Mouse (Mus musculus): ENCODE measurements around the gene Elk3. TPM values are rescaled to one million over a fixed set of nuclear protein-coding genes. Genes with fewer than 3 reads are reported as not detected.
A peak's percentile ranks its signal among the peaks of the same experiment; 100 is the strongest.

Elk3 gene
- total RNA-seq, 2 experiments from 2014 or later: 8.6 to 11.9 TPM

- no peak for TF ChIP-seq CTCF (IDR thresholded peaks at IDR 0.05)
- intact Hi-C loops (cut with DNase I): no loop called here
- Histone ChIP-seq H3K27ac (no peak overlapping the region), H3K4me3 (no peak overlapping the region)
- DNase-seq (ENCODE audit: extremely low spot score in 1 of 2, low spot score in 2 of 2): peak in 1 of 2 experiments; percentile 60
Observed at GRCm38 (mm10) chr10:93288336-93288735, 22.6 kb downstream of the Elk3 start.

GRCm38 (mm10) chr10:93287551-93288145 lies 23.3 kb downstream of the Elk3 start:
- no peak overlapping the region for H3K27ac ChIP-seq
- no peak for DNase-seq (ENCODE audit: extremely low spot score in 1 of 2, low spot score in 2 of 2)
- TF ChIP-seq CTCF (IDR thresholded peaks at IDR 0.05): no peak
- intact Hi-C loops (cut with DNase I): no loop called here
- no peak overlapping the region for H3K4me3 ChIP-seq

- H3K4me3 ChIP-seq: no peak overlapping the region
- intact Hi-C loops (cut with DNase I): no loop called here
- DNase-seq (ENCODE audit: extremely low spot score in 1 of 2, low spot score in 2 of 2): no peak
- TF ChIP-seq CTCF (IDR thresholded peaks at IDR 0.05): no peak
- no peak overlapping the region for H3K27ac ChIP-seq
Observed at GRCm38 (mm10) chr10:93285489-93285888, 25.4 kb downstream of the Elk3 start.

GRCm38 (mm10) chr10:93283258-93283657 lies 27.7 kb downstream of the Elk3 start:
- no peak for DNase-seq (ENCODE audit: extremely low spot score in 1 of 2, low spot score in 2 of 2)
- intact Hi-C loops (cut with DNase I): no loop called here
- H3K27ac ChIP-seq: no peak overlapping the region
- no peak overlapping the region for H3K4me3 ChIP-seq
- peak; percentile 57 for TF ChIP-seq CTCF (IDR thresholded peaks at IDR 0.05)

GRCm38 (mm10) chr10:93282526-93282964 lies 28.4 kb downstream of the Elk3 start:
- H3K27ac ChIP-seq: 0 out of 2 replicates have a peak overlapping the region, but pooled peaks have one; percentile 24
- intact Hi-C loops (cut with DNase I): no loop called here

GRCm38 (mm10) chr10:93281092-93281491 lies 29.8 kb downstream of the Elk3 start:
- intact Hi-C loops (cut with DNase I): no loop called here
- Histone ChIP-seq H3K27ac (peak overlapping the region; percentile 90), H3K4me3 (no peak overlapping the region)
- no peak for TF ChIP-seq CTCF (IDR thresholded peaks at IDR 0.05)
- no peak for DNase-seq (ENCODE audit: extremely low spot score in 1 of 2, low spot score in 2 of 2)

More at GRCm38 (mm10) chr10:93282526-93282964, 28.4 kb downstream of the Elk3 start:
- H3K4me3 ChIP-seq: no peak overlapping the region
- no peak for TF ChIP-seq CTCF (IDR thresholded peaks at IDR 0.05)
- no peak for DNase-seq (ENCODE audit: extremely low spot score in 1 of 2, low spot score in 2 of 2)

- H3K27ac ChIP-seq: peak overlapping the region; percentile 90
- no peak for DNase-seq (ENCODE audit: extremely low spot score in 1 of 2, low spot score in 2 of 2)
- H3K4me3 ChIP-seq: no peak overlapping the region
- peak; percentile 15 for TF ChIP-seq CTCF (IDR thresholded peaks at IDR 0.05)
- intact Hi-C loops (cut with DNase I): no loop called here
Observed at GRCm38 (mm10) chr10:93280586-93280985, 30.3 kb downstream of the Elk3 start.

- no peak for TF ChIP-seq CTCF (IDR thresholded peaks at IDR 0.05)
- Histone ChIP-seq H3K4me3 (no peak overlapping the region), H3K27ac (no peak overlapping the region)
- no peak for DNase-seq (ENCODE audit: extremely low spot score in 1 of 2, low spot score in 2 of 2)
- intact Hi-C loops (cut with DNase I): loop anchor here (10.0 kb wide), 1 partner anchor 204 kb away; no protein-coding TSS in a partner anchor
Observed at GRCm38 (mm10) chr10:93279062-93279461, 31.9 kb downstream of the Elk3 start.

GRCm38 (mm10) chr10:93278361-93278760 lies 32.6 kb downstream of the Elk3 start:
- no peak for TF ChIP-seq CTCF (IDR thresholded peaks at IDR 0.05)
- no peak for DNase-seq (ENCODE audit: extremely low spot score in 1 of 2, low spot score in 2 of 2)
- Histone ChIP-seq H3K4me3 (no peak overlapping the region), H3K27ac (peak overlapping the region; percentile 26; the same call in 1 of the 2 replicates)
- intact Hi-C loops (cut with DNase I): loop anchor here (10.0 kb wide), 1 partner anchor 204 kb away; no protein-coding TSS in a partner anchor

- no peak for DNase-seq (ENCODE audit: extremely low spot score in 1 of 2, low spot score in 2 of 2)
- no peak overlapping the region; the same call in 1 of the 2 replicates for H3K4me3 ChIP-seq
- no peak for TF ChIP-seq CTCF (IDR thresholded peaks at IDR 0.05)
- intact Hi-C loops (cut with DNase I): loop anchor here (10.0 kb wide), 1 partner anchor 202 kb away; no protein-coding TSS in a partner anchor
- H3K27ac ChIP-seq: peak overlapping the region; percentile 97
Observed at GRCm38 (mm10) chr10:93276857-93277256, 34.1 kb downstream of the Elk3 start.

GRCm38 (mm10) chr10:93276349-93276763 lies 34.6 kb downstream of the Elk3 start:
- peak overlapping the region; percentile 37 for H3K4me3 ChIP-seq
- intact Hi-C loops (cut with DNase I): loop anchor here (10.0 kb wide), 1 partner anchor 202 kb away; no protein-coding TSS in a partner anchor
- peak; percentile 68 to 81 for DNase-seq (ENCODE audit: extremely low spot score in 1 of 2, low spot score in 2 of 2)
- peak overlapping the region; percentile 97 for H3K27ac ChIP-seq
- TF ChIP-seq CTCF (IDR thresholded peaks at IDR 0.05): no peak

- Histone ChIP-seq H3K4me3 (peak overlapping the region; percentile 37; the same call in 1 of the 2 replicates), H3K27ac (peak overlapping the region; percentile 97)
- peak; percentile 1; the same call in 1 of the 2 replicates for TF ChIP-seq CTCF (IDR thresholded peaks at IDR 0.05)
- DNase-seq (ENCODE audit: extremely low spot score in 1 of 2, low spot score in 2 of 2): peak; percentile 87 to 90
- intact Hi-C loops (cut with DNase I): loop anchor here (1.0 to 10.0 kb wide), 4 partner anchors 9 to 201 kb away; partner anchors contain the start of gene Cdk17
Observed at GRCm38 (mm10) chr10:93275212-93276136, 35.5 kb downstream of the Elk3 start.

All from left cerebral cortex, adult 2 months (tissue).